Mouse (Mus musculus): ENCODE measurements at regions not wholly inside any gene's neighbourhood (a gene's known extent, or its start where the extent isn't known, plus 50 kb on each side); places are given as distances from the start of the nearest gene placed in this dataset.

DNA sequence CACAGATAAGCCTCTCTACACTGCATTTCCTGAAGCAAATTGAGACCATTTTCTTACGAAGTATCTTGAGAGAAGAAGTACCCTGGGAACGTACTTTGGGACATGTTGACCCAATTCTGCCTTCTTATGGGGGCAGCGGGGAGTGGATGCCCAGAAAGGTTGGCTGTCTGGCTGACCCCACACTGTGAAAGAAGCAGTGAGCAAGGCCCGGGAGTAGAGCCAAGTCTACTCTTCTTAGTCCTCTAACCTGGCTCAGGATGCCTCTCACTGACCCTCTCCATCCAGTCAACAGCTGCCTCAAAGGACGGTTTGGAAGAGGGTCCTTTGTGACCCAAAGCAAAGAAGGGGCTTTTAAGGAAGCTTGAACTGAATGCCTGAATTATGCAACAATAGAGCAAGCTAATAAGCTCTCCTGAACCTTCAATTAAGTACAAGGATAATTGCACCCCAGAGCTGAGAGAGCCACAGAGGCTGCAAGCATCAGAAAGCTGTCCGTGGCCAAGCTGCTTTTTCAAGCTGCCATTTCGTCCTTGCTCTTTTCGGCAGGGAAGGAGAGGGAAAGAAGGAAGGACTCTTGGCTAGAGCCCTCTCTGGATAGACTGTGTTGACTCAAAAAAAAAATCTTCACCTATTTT lies 70.3 kb downstream of the Pctp start:
- no peak for DNase-seq

DNA sequence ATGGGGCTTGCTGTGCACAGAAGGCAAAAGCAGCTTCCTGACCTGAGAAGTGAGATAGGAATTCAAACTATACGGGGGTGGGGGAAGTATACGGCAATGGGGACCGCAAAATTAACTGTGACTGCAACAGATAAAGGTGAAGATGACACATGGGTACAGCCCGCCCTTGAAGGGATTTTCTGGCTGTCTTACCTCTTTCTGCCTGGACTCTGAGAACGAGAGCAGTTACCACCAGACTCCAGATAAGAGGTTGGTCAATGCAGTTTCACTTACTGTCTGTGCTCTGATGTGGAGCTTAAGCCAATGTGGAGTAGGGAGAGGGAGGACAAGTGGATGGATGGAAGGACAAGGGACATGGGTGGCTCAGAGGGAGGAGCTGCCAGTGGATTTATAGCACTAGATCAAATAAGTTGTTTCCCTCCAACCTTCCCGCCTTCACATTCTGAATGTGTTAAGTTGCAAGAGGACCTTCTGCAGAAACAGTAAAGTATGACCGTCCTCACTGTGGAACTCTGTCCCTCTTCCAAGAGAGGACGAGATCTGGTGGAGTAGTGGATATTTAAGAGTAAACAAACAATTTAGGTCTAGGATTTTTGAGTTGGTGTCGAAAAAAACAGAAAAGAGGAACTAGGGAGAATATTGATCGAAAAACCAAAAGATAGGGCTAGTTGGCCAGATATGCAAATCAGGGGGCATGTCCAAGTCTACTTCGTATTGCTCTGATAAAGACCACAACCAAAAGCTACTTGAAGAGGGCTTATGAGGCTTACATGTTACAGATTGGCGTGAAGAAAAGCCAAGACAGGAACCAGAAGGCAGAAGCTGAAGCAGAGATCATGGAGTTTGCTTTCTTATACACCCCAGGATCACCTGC lies 73.3 kb downstream of the Pctp start:
- no peak for DNase-seq

DNA sequence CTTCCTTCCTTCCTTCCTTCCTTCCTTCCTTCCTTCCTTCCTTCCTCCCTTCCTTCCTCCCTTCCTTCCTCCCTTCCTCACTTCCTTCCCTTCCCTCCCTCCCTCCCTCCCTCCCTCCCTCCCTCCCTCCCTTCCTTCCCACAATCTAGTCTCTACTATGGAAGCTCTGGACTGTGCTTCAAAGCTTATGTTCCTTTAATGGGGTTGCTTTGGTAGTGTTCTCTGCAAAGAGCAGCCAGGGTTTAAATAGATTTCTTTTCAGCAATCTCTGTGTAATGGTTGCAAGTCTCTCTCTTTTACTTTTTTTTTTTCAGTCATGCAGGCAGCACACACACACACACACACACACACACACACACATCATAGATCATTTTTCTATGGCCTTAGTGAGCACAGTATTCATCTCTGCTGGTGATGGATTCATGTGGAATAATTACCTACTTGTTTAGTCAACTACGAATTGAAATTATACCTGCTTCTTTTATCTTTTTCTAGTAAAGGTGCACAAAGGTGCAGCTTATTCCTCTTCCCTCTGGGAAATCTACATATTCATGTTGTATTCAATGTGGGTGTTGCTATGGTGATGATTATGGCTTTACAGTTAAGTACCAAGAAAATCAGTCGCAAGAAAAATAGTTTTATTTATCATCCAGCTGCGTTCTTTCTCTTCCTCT lies 75.1 kb downstream of the Pctp start:
- DNase-seq, result no peak

DNA sequence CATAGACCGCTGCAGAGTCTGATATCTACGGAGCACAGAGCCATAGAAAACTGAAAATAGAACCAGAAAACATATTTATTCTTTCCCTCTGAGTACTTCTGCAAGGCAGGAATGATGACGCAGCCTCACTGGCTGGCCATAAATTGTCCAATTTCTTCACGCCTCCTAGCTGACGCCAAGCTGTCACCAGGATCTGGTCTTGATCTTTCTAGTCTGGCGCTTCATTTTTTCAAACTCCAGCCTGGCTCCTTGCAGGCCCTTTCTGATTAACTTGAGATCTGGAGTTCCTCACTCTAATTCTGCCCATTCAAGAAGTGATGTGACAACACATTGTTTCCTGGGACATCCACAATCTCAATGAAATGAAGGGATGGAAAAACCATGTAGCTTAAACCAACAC lies 80.1 kb downstream of the Pctp start:
- no peak for DNase-seq

DNA sequence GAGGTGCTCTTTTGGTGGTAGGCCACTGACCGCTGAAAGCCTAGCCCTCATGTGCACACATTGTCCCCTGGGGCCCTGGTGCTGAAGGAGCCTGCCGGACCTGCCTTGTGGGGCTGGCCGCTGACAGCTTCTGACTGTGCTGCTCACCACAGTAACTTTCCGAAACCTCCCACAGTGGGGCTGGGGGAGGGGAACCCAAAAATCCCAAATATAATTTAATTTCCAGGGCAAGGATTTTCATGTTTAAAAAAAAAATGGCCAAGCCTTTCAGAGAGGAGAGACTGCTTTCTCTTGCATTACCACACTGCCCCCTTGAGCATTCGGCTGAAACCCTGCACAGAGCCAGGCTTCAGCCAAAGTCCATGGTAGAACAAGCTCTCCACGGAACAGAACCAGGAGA lies 81.5 kb downstream of the Pctp start:
- DNase-seq, result peak; percentile 21

DNA sequence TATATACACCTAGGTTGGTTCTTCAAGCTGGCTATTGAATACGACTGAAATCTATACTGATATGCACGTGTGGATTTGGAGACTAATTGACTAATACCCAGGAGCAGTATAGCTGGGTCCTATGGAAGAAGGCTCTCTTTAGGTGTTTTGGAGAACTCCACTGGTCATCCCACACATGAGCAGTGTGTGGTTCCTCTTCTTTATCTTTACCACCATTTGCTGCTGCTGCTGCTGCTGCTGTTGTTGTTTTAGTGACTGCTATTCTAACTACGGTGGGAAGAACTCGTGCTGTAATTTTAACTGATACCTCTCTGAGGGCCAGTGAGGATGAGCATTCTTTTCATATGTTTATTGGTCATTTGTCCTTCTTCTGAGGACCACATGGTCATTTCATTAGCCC lies 86.9 kb downstream of the Pctp start:
- DNase-seq, result no peak

DNA sequence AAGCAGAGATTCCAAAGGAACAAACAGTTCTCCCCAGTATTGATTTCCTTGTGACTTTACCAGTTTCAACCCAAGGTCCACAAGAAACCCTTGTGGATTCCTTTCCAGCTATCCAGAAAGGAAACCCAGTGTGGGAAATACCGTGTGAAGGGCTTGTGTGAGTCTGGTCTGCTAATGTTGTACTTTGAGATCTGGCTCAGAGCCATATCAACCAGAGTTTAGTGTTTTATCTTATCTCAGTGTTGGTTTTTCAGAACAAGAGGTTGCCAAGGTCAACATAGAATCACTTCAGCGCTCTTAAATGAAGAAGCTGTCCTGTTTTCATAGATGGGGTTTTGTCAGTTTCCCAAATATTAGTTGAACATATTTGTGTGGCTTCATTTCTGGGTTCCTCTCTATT lies 88.1 kb downstream of the Pctp start:
- DNase-seq, result no peak

DNA sequence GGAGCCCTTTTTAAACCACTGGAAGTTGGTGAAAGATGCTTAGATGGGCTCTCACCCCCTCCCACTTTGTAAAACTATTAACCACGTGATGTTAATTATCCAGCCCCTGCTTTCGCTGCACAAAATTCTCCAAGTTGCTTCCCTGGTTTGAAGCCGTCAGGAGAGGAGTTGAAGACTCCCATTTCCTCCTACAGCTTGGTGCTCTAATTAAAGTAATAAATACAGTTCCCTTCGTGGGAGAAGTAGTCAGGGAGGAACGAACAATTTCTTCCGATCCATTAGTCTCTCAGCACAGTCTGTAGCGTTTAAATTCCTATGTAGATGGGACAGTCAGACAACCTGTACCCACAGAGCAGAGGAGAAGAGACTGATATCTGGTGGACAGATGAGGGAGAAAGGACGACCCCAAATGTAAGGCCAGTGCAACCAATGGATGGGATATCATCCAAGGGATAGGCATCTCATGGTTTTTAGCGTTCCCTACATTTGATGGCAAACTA lies 101.4 kb downstream of the Pctp start:
- no peak for DNase-seq

DNA sequence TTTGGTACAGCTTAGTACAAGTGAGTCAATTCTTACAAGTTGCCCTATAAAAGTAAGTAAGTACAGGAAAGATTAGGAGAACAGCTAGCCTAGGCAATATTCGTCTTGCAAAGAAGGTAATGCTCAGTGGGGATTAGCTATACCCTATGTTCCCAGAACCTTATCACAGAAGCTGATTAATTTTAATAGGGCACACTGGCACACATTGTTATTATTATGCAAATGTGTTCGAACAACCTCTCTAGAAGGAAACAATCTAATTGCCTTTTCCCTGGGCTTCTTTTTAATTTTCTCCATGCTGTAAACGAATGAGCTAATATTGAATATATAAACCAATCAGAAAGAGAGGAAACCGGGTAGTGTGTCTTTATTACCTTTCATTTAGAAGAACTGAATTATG lies 104.2 kb downstream of the Pctp start:
- no peak for DNase-seq

DNA sequence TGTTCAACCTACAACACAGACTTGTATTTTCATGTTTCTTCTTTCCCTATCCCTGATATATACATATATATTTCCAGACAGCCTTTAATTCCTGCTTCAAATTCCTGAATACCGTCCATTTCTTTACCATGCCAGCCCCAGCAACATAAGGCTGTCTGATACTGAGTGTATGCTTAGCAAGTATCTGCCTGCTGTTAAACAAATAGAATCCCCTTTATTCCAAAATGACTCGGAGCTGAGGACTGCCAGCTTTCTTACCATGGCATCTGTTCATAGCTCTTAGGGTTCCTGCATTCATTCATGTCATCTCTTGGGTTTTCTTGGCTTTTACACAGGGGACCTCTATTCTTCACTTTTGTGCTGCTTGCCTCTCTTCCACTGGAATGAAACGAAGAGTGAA lies 105.8 kb downstream of the Pctp start:
- DNase-seq, result no peak

DNA sequence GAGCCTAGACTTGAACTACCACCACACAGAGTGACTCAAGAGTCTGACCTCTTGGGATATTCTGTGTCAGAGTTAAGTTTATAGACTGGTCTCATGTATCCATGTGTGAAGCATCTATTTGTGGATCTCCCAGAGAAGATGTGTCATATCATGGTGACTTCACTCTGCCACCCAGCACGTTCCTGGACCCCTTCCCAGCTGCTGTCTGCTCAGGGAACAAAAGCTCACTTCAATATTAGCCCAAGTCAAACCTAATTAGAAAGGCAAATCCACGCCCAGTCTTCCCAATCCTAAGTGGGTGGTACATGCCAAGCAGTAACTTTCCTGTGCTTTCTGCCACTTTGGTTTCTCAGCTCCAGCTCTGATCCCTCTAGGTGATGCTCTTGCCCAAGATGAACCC lies 94.1 kb upstream of the Ankfn1 start:
- DNase-seq, result no peak

DNA sequence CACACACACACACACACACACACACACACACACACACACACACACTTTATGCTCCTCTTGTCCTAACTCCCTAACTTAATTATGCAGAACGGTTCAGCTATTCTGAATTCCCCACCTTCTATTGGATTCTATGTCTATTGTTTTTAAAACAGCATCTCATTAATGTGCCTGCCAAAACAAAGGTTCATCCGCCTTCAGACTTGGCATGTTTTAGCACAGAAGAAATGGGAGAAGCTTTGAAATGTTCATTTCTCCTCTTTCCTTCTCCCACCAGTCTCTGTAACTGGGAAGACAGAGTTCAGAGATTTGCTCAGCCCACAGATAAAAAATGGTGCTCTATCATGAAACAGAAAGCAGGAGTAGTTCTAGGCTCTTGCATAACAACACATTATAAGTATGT lies 90.1 kb upstream of the Ankfn1 start:
- DNase-seq, result no peak

DNA sequence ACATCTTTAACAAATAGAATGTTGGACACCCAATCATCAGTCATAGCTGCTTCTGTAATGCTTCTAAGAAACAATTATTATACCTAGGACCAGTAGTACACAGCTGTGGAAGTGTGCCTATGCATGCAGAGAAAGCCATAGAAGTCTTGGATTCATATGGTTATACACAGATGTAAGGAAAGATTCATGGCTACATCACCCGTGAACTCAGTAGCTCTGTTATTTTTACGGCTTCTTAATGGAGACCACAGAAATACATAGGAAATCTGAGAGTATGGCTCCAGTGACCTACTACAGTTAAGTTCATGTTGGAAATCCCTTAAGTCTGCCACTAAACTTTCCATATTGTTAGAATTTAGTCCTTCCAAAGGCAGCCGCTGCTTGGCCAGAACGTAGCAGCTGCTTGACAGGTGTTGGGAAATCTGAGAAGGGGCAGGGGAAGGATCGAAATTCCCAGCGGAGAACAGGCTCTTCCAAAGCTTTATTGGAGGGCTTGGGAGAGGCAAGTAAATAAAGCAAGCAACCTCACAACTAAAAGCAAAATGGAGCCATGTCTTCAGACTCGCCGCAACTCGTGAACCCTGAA lies 78.8 kb upstream of the Ankfn1 start:
- DNase-seq, result no peak

DNA sequence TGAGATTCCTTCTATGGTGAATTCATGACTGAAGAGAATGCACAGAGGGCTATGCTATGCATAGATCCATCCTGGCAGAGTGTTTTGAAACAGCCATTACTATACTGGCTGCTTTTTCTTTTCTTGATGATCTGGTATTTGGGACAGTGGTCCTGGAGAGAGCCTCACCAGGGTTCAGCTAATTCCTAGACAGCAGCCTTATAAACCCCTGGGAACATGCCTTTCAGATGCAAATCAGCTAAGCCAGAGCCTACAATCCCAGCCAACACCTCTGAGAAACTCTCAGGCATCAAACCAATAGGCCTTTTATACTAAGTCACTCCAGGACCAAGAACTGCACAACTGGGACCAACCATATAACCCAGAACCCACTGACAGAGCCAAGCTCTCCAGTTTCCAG lies 64.4 kb upstream of the Ankfn1 start:
- DNase-seq, result no peak

DNA sequence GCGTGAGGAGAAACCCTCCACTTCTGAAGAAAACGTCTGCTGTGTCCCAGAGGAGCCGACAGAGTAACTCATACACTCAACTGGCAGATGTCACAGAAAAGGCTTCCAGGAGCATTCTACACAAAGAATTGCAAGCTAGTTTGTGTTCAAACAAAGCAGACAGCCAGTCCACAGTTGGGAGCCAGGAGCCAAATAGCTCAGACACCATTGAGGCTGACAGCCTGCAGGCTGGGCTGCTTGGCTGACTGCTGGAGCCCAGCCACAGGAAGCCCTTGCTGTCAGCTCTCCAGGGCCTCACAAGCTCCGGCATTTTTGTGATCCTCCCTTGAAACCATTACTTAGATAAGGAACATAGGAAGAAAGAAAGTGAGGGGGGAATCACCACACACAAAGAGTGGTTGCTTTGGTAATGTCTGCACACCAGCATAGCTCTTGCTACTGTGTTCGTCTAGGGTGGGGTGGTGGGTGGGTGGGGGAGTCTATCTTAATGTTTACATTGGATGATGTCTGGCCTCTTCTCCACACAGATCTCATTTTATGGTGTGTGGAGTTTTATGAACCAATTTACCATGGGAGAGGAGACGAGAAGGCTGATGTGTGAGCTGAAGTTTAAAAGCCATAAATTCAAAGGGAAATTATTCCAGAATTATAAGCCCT lies 62.3 kb upstream of the Ankfn1 start:
- peak; percentile 15 for DNase-seq

DNA sequence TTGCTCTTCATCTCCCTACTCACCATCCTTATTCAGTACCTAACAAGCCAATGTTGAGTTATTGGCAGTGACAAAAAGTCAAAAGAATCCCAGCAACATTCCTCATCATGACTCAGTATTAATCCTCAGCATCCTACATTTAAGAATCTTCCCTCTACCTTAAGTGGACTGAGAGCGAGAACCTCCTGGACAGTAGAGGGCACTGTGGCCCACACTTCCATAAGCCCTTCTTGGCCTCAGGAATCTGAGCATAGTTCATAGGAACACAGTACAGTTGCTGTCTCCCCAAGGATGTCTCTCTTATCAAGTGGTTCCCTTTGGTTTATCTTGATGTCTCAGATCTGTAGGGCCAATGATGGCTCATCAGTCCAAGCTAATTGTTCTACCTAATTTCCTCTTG lies 60.5 kb upstream of the Ankfn1 start:
- no peak for DNase-seq

DNA sequence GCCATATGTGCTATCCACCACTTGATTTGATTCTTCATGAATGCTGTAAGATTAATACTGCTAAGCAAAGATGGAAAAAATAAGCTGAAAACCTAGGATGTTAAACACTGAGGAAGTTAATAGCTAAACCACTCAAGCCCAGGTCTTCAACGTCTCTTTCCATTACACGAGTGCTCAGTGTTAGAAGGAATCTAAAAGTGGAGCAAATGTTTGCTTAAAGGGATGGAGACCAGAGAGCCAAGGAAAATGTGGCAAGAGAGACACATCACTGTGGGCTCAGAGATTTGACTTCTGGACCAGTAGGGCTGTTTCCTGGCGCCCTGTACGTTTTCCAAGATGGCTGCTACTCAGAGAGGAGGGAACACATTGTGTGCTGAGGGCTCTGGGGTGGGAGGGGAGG lies 59.4 kb upstream of the Ankfn1 start:
- no peak for DNase-seq

DNA sequence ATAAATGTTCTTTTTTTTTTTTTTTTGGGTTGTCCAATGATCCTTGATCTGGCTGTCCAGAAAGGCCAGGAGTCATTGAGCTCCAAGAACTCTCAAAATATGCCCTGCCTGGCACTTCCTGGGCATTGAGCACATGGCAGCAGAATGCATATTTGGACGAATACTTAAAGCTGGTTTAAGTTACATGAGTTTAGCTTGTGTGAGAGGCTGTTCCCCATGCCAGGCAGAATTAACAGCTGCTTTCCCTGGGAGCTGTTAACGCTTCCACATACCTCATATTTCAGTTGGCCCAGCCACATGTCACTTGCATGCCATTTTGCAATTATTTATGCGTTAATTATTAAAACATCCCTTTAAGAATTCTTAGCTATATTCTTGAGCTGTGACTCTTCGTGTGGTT lies 56.6 kb upstream of the Ankfn1 start:
- DNase-seq, result no peak

DNA sequence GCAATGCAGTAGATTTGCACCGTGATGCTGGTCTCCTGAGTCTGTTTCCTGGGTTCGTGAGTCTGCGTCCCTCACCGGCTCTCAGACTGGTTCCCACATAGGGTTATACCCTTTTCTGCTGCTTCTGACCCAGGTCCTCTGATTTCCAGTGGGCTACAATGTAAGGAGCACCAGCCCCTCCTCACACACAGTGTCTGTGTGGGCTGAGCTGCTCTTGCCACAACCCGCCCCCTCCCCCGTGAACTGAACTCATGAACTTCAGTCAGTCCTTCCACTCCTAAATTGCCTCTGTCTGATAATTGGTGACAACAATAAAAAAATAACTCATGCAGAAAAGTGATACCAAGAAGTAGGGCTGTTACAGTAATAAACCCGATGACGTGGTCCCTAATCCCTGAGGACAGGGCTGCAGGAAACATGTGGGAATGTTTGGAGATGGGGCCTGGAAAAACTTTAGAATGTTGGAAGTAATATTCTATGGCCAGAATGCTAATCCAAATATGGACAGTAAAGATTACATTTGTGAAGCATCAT lies 54.2 kb upstream of the Ankfn1 start:
- DNase-seq, result no peak

Measured in gastrocnemius, postnatal 25 days (tissue).